Mouse (Mus musculus): ENCODE measurements around the gene Vmn1r83.

Vmn1r83 gene

DNA sequence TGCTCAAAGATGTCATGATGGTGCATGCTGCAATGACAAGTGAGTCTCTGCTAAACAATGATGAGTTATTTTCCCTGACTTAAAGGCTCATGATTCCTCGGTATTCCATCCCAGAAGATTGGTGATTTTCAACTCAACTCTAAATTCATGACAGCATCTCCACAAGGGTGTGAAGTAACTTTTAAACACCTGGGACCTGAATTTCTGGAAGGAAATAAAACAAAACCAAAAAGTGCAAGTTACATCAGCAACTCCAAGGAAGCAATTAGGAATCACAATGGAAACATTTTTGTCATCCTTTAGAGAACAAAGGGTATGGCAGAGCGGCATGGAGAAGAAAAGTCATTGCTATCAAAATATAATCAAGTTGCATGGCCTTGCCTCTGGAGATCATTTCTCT lies at the start of gene Vmn1r83:
Gene Vmn1r83 (minus strand): TSS at position 101 of the 400 bp plus-strand sequence.
- no peak for DNase-seq

DNA sequence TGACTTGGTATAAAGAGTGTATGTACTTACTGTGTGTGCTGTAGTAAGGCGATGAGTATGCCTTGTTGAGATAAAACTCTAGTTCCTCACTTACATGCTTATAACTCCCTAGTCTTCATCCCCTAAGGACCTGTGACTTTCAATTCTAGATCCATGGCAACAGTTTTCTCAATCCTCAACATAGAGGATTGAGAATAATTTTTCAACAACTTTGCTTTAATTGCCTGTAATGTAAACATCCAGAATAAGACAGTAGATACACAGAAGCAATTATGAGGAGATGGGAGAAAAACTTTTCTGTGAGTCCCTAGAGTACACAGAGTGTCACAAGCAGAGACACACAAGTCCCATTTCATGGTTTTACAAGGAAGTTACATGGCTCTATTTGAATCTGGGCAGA lies 39.9 kb upstream of the Vmn1r83 start, which contains the start of gene Vmn1r84:
Gene Vmn1r84 (minus strand): TSS at position 101 of the 400 bp plus-strand sequence.
- DNase-seq: no peak

DNA sequence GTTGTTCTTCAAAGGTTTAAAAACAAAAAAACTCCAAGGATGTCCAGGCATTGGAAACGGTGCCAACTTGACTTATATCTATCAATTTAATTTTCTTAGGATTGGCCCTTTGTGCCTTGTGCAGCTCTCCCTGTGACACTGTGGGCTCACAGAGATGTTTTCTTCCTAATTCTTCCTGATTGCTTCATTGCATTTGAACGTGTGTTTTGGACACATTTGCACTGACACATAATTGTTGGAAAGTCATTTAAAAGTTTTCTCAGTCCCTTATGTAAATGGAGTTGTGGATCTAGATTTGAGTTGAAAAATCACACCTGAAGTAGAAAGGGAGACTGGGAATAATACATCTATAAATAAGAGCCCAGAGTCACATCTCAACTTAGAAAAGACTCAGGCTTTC lies 29.2 kb downstream of the Vmn1r83 start, which contains the start of gene Vmn1r82:
Gene Vmn1r82 (plus strand): TSS at position 301 of the 400 bp plus-strand sequence.
- no peak for DNase-seq
